Mouse (Mus musculus) ES-E14 (cell line): ENCODE results near the gene Lpp. TPM values are rescaled to one million over a fixed set of nuclear protein-coding genes. Genes with fewer than 3 reads are reported as not detected.
A peak's percentile ranks its signal among the peaks of the same experiment; 100 is the strongest.

ENCODE experiments used
- DNase-seq: peaks from one replicate; pipeline ENCODE4 v3.0.0-alpha.2; 2013; ENCODE audit warnings: low read depth, low spot score
- H3K27ac ChIP-seq: 2 replicates; pipeline ENCODE4 v1.5.1; 2012; ENCODE audit warnings: low read depth, mild to moderate bottlenecking, low read length, moderate library complexity, mixed read lengths; ENCODE audit not compliant: poor library complexity, insufficient read depth, severe bottlenecking
- H3K36me3 ChIP-seq: 2 replicates; pipeline ENCODE4 v1.6.1; 2012; ENCODE audit warnings: mild to moderate bottlenecking, low read length, moderate library complexity, mixed read lengths; ENCODE audit not compliant: control insufficient read depth, poor library complexity, insufficient read depth, severe bottlenecking
- H3K4me1 ChIP-seq, 2 experiments: fragments of 150-350 bp in 1 of 2; sonication (generic) in 1 of 2; 2 replicates each; pipeline ENCODE4 v1.6.1; 2012; ENCODE audit warnings: low read length in 2 of 2, mild to moderate bottlenecking in 1 of 2, mixed read lengths in 1 of 2; ENCODE audit not compliant: control insufficient read depth in 2 of 2, insufficient read depth in 2 of 2, poor library complexity in 1 of 2
- H3K4me3 ChIP-seq, 2 experiments: fragments of 150-350 bp in 1 of 2; sonication (generic) in 1 of 2; 2 replicates each; pipeline ENCODE4 v1.5.1; 2012; ENCODE audit warnings: low read length in 2 of 2, low read depth in 1 of 2, mild to moderate bottlenecking in 1 of 2, mixed read lengths in 1 of 2; ENCODE audit not compliant: insufficient read depth in 1 of 2, poor library complexity in 1 of 2, severe bottlenecking in 1 of 2
- H3K9ac ChIP-seq: 2 replicates; pipeline ENCODE4 v1.6.1; 2012; ENCODE audit warnings: low read depth, mild to moderate bottlenecking, low read length, mixed read lengths; ENCODE audit not compliant: poor library complexity, insufficient read depth, severe bottlenecking
- H3K9me3 ChIP-seq: fragments of 150-350 bp; sonication (generic); 2 replicates; pipeline ENCODE4 v1.6.1; 2012; ENCODE audit warnings: low read depth, mild to moderate bottlenecking, low read length; ENCODE audit not compliant: control insufficient read depth, insufficient read depth
- CHD2 ChIP-seq: IDR thresholded peaks from 2 replicates; pipeline ENCODE4 v1.6.1; 2014; ENCODE audit warnings: mild to moderate bottlenecking, low read depth, low read length, inconsistent platforms
- HCFC1 ChIP-seq: IDR thresholded peaks from 2 replicates; pipeline ENCODE4 v1.6.1; 2012; ENCODE audit warnings: low read length, inconsistent platforms, borderline replicate concordance; ENCODE audit not compliant: insufficient read depth
- MAFK ChIP-seq: IDR thresholded peaks from 2 replicates; pipeline ENCODE4 v1.6.1; 2014; ENCODE audit warnings: mild to moderate bottlenecking, low read depth, low read length, inconsistent platforms; ENCODE audit not compliant: insufficient read depth
- ZC3H11A ChIP-seq: IDR thresholded peaks from 2 replicates; pipeline ENCODE4 v1.6.1; 2012; ENCODE audit warnings: low read depth, mild to moderate bottlenecking, inconsistent platforms, low read length, borderline replicate concordance
- ZNF384 ChIP-seq: IDR thresholded peaks from 2 replicates; pipeline ENCODE4 v1.6.1; 2012; ENCODE audit warnings: low read depth, low read length, inconsistent platforms
- in situ Hi-C, 2 experiments: fragments of 600-800 bp; cut with MboI; formaldehyde crosslinking; loops; one replicate each; pipeline ENCODE4 v1.15.1; 2025; ENCODE audit warnings: low sequenced_read_pairs in 2 of 2, inconsistent platforms in 1 of 2; ENCODE audit not compliant: unreplicated experiment in 2 of 2
- total RNA-seq: library from RNA; depleted of rRNA; stranded (reverse); fragments of 300-350 nt; gene quantifications from 2 replicates; pipeline ENCODE4 v1.2.3, GENCODE M21; 2012

The Lpp gene
- total RNA-seq, 1 experiment = 31.4 TPM

GRCm38 (mm10) chr16:24391901-24392300 lies 1.4 kb upstream of the Lpp start:
- peak overlapping the region; percentile 77 to 99; a peak in 3 of 4 replicates for H3K4me3 ChIP-seq
- H3K9me3 ChIP-seq = no peaks in the 10 kb centered on the region
- H3K9ac ChIP-seq = no peak overlapping the region; the same call in 1 of the 2 replicates
- peak overlapping the region; percentile 96; the same call in 1 of the 2 replicates for H3K27ac ChIP-seq
- no peak for DNase-seq
- TF ChIP-seq ZC3H11A (no peak), MAFK (no peak), HCFC1 (no peak), ZNF384 (no peak), CHD2 (no peak)
- peaks cover 5 to 18% of the 10 kb centered on the region in 2 experiments; a peak in 3 of 4 replicates for H3K4me1 ChIP-seq
- no peaks in the 10 kb centered on the region for H3K36me3 ChIP-seq
- in situ Hi-C loops = no loop called here

DNA sequence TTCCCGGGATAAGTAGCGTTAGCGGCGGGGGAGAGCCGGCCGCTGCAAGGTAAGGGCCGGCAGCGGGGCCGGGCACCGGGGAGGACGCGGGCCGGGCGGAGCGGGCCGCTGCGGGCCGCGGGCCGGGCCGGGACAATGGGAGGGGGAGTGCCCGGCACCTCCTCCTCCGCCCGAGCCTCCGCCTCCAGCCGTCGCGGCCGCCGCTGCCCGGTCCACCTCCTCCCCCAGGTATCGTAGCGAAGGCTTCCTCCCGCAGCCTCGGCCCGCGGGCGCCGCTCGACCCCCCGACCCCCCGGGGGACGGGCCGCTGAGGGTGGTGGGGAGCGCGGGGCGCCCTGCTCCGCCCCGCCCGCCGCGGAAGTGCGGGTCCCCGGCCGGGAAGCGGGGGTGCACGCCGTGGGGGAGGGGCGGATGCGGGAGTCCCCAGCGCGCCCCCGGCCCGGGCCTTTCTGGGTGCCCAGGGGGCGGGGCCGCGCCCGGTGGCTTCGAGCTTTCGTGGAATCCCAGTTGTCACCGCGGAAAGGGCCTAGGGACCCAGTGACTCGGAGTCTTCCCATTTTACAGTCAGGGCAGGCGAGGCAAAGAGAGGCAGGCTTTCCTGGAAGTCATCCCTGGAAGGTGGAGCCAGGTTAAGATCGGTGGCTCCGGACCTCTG lies 376 bp downstream of the Lpp start:
- in situ Hi-C loops = no loop called here
- peak; percentile 12 for DNase-seq
- H3K36me3 ChIP-seq = no peaks in the 10 kb centered on the region
- H3K4me3 ChIP-seq = peak overlapping the region; percentile 77 to 99
- H3K4me1 ChIP-seq = peaks cover 5 to 20% of the 10 kb centered on the region in 2 experiments; a peak in 3 of 4 replicates
- no peaks in the 10 kb centered on the region for H3K9me3 ChIP-seq
- no peak for TF ChIP-seq HCFC1
- TF ChIP-seq MAFK = no peak
- TF ChIP-seq CHD2 = no peak
- TF ChIP-seq ZNF384 = no peak
- H3K9ac ChIP-seq = peak overlapping the region; percentile 98
- H3K27ac ChIP-seq = peak overlapping the region; percentile 96

DNA sequence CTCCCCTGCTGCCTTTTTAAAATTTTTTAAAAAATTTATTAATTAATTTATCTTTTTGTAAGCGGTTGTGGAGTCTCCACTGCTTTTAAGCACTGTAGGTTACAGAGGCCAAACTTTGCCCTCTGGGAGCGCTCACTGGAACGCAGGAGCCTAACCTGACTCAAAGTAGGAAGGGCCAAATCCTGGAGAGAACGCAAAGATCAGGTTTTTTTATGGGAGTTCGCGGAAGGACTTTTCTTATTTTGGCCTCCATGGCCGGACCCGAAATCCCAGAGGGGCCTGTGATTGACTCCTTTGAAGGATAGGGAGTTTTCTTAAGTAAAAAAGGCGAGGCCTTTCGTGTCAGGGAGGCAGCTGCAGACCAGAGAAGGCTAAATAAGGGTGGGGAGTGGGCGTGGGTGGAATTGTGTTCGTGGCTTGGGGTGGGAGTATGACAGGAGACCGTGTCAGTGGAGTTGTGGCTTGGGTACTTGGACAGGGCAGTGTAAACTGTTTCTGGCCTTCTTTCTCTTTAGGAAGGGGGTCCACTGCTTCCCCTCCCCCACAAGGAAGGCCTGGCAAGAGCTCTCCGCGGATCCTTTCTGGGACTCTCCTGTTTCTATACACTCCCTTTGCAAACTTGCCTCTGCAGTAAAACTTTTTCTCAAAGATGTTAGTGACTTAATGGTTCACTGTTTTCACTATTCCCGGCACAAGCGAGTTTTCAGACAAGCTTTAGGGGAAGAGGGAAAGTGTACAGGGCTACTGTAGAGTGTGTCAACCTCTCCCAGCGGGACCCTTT lies 1.1 kb downstream of the Lpp start:
- Histone ChIP-seq H3K4me3 (peak overlapping the region; percentile 77 to 99), H3K27ac (peak overlapping the region; percentile 96; the same call in 1 of the 2 replicates), H3K36me3 (no peaks in the 10 kb centered on the region), H3K4me1 (peaks cover 5 to 20% of the 10 kb centered on the region in 2 experiments; a peak in 3 of 4 replicates), H3K9ac (peak overlapping the region; percentile 98; the same call in 1 of the 2 replicates), H3K9me3 (no peaks in the 10 kb centered on the region)
- TF ChIP-seq ZC3H11A (no peak), CHD2 (no peak), MAFK (no peak), ZNF384 (no peak), HCFC1 (no peak)
- DNase-seq = peak; percentile 6
- in situ Hi-C loops = no loop called here

GRCm38 (mm10) chr16:24395100-24395499 lies 1.8 kb downstream of the Lpp start:
- Histone ChIP-seq H3K9me3 (no peaks in the 10 kb centered on the region), H3K27ac (no peak overlapping the region), H3K36me3 (no peaks in the 10 kb centered on the region), H3K4me3 (peak overlapping the region in 1 of 2 experiments; percentile 26; a peak in 1 of 4 replicates), H3K9ac (no peak overlapping the region), H3K4me1 (peaks cover 5 to 20% of the 10 kb centered on the region in 2 experiments; a peak in 3 of 4 replicates)
- in situ Hi-C loops = no loop called here
- DNase-seq = no peak
- TF ChIP-seq HCFC1 = no peak
- no peak for TF ChIP-seq CHD2
